Mouse (Mus musculus) liver, embryonic 12.5 days (tissue): ENCODE measurements at regions not wholly inside any gene's neighbourhood (a gene's known extent, or its start where the extent isn't known, plus 50 kb on each side); places are given as distances from the start of the nearest gene placed in this dataset.

Experiments
- ATAC-seq: fragments of 200-750 bp; cut with Nextera tagmentation; 2 replicates; pipeline ENCODE4 v1.8.0; 2017; ENCODE audit warnings: moderate number of reproducible peaks, mild to moderate bottlenecking, moderate library complexity
- H3K27ac ChIP-seq: fragments of 300-500 bp; sonication (generic); 2 replicates; pipeline ENCODE4 v1.5.1; 2016; ENCODE audit warnings: mild to moderate bottlenecking
- H3K27me3 ChIP-seq: fragments of 300-500 bp; sonication (generic); replicated peaks from 2 replicates; pipeline ENCODE4 v1.6.1; 2016; ENCODE audit warnings: mild to moderate bottlenecking, moderate library complexity
- H3K36me3 ChIP-seq: fragments of 300-500 bp; sonication (generic); 2 replicates; pipeline ENCODE4 v1.6.1; 2016; ENCODE audit warnings: mild to moderate bottlenecking, moderate library complexity
- H3K4me1 ChIP-seq: fragments of 300-500 bp; sonication (generic); 2 replicates; pipeline ENCODE4 v1.6.1; 2016
- H3K4me2 ChIP-seq: fragments of 300-500 bp; sonication (generic); 2 replicates; pipeline ENCODE4 v1.6.1; 2016; ENCODE audit warnings: mild to moderate bottlenecking, moderate library complexity
- H3K4me3 ChIP-seq: fragments of 300-500 bp; sonication (generic); 2 replicates; pipeline ENCODE4 v1.5.1; 2016; ENCODE audit warnings: mild to moderate bottlenecking, moderate library complexity
- H3K9ac ChIP-seq: fragments of 300-500 bp; sonication (generic); 2 replicates; pipeline ENCODE4 v1.6.1; 2016; ENCODE audit warnings: mild to moderate bottlenecking, moderate library complexity
- H3K9me3 ChIP-seq: fragments of 300-500 bp; sonication (generic); replicated peaks from 2 replicates; pipeline ENCODE4 v1.6.1; 2016; ENCODE audit warnings: mild to moderate bottlenecking, moderate library complexity
- WGBS: fragments of 180-500 bp; shearing (Covaris S2); methylation state at CpG from one replicate; pipeline ENCODE4 v1.1.7; 2016; ENCODE audit not compliant: insufficient replicate concordance; 5-methylcytosine and 5-hydroxymethylcytosine counted together

- no peak for ATAC-seq
- Histone ChIP-seq H3K9me3 (no peaks in the 10 kb centered on the region), H3K4me2 (no peak overlapping the region), H3K4me3 (no peak overlapping the region), H3K36me3 (no peaks in the 10 kb centered on the region), H3K27me3 (no peaks in the 10 kb centered on the region), H3K27ac (no peak overlapping the region), H3K9ac (no peak overlapping the region), H3K4me1 (peaks cover 7% of the 10 kb centered on the region)
- 67% methylated on average over 5 of the region's 5 CpGs for WGBS
Observed at GRCm38 (mm10) chr7:37825766-37826165, 52.3 kb upstream of the Zfp536 start.
